Mouse (Mus musculus): ENCODE measurements around the gene Slit1.

- TF ChIP-seq CTCF (IDR thresholded peaks at IDR 0.05; ENCODE audit: borderline replicate concordance, extremely low read depth, insufficient read depth, insufficient read length) = no peak
- TF ChIP-seq POLR2A (IDR thresholded peaks at IDR 0.05; ENCODE audit: borderline replicate concordance, extremely low read depth, insufficient read depth, insufficient read length, poor library complexity, severe bottlenecking) = no peak
Observed at GRCm38 (mm10) chr19:41712829-41713228, 30.6 kb downstream of the Slit1 start.
